Mouse (Mus musculus): ENCODE measurements around the gene Neu1. TPM values are rescaled to one million over a fixed set of nuclear protein-coding genes. Genes with fewer than 3 reads are reported as not detected.
A peak's percentile ranks its signal among the peaks of the same experiment; 100 is the strongest.

Gene Neu1
- polyA plus RNA-seq, 1 experiment, result 13.6 TPM

DNA sequence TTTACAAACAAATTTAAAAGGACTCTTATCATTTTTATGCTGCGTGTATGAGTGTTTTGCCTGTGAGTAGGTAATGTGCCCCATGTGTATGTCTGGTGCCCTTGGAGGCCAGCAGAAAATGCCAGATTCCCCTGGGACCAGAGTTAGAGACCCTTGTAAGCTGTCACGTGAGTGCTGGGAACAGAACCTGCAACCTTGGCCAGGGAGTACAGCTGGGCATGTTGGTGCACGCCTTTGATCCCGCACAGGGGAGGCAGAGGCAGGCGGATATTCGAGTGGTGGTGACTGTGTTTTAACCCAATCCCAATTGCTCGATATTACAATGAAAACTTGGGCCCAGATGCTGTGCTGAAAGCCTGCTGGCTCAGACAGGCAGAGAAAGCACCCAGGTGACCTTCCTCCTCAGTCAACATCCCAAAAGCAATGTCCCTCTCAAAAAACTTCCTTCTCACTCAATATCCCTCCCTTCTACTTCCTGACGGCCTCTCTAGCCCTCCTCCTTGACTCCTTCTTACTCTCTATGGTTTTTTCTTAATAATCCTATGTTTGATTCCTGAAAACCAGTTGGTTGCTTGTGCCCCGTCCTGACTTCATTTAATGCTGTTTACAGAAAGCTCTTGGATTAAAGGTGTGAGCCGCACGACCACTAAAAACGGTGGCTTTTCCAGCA, 40.8 kb upstream of the Neu1 start:
- TF ChIP-seq CTCF (IDR thresholded peaks at IDR 0.05; ENCODE audit: low read depth, low read length) (no peak), POLR2A (IDR thresholded peaks at IDR 0.05; ENCODE audit: insufficient read depth, low read length) (no peak), EP300 (IDR thresholded peaks at IDR 0.05; ENCODE audit: insufficient read depth, low read depth, low read length) (no peak)
- Histone ChIP-seq H3K4me1 (ENCODE audit: control insufficient read depth, insufficient read depth, low read length) (peaks cover 2% of the 10 kb centered on the region), H3K4me3 (ENCODE audit: low read depth, low read length) (peak overlapping the region; percentile 31; the same call in 1 of the 2 replicates), H3K36me3 (ENCODE audit: control insufficient read depth, insufficient read depth, low read length, poor library complexity, severe bottlenecking) (no peaks in the 10 kb centered on the region), H3K9ac (ENCODE audit: low read depth, poor library complexity, severe bottlenecking) (peak overlapping the region; percentile 1), H3K9me3 (replicated peaks; ENCODE audit: control insufficient read depth, insufficient read depth, low read length, poor library complexity, severe bottlenecking) (no peaks in the 10 kb centered on the region), H3K27me3 (ENCODE audit: control insufficient read depth, insufficient read depth, low read length, poor library complexity, severe bottlenecking) (no peaks in the 10 kb centered on the region), H3K27ac (ENCODE audit: insufficient read depth, low read length) (peak overlapping the region; percentile 47)

DNA sequence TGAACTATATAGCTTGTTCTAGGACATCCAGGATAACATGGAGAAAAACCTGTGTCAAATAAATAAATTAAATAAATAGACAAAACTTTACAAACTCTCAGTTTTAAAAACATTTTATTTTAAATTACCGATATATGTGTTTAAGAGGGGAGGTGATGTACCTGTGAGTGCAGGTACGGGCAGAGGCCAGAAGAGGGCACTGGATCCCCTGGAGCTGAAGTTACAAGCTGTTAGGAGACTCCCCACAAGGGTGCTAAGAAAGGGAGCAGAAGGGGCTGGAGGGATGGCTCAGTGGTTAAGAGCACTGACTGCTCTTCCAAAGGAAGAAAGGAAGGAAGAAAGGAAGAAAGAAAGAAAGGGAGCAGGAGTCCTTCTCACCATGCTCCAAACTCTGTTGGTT, 39.7 kb upstream of the Neu1 start:
- H3K9ac ChIP-seq (ENCODE audit: low read depth, poor library complexity, severe bottlenecking), result no peak overlapping the region
- H3K4me3 ChIP-seq (ENCODE audit: low read depth, low read length), result no peak overlapping the region
- H3K27ac ChIP-seq (ENCODE audit: insufficient read depth, low read length), result no peak overlapping the region
- H3K9me3 ChIP-seq (replicated peaks; ENCODE audit: control insufficient read depth, insufficient read depth, low read length, poor library complexity, severe bottlenecking), result no peaks in the 10 kb centered on the region
- H3K4me1 ChIP-seq (ENCODE audit: control insufficient read depth, insufficient read depth, low read length), result peaks cover 2% of the 10 kb centered on the region
- no peaks in the 10 kb centered on the region for H3K27me3 ChIP-seq (ENCODE audit: control insufficient read depth, insufficient read depth, low read length, poor library complexity, severe bottlenecking)
- TF ChIP-seq CTCF (IDR thresholded peaks at IDR 0.05; ENCODE audit: low read depth, low read length), result peak; percentile 69
- TF ChIP-seq EP300 (IDR thresholded peaks at IDR 0.05; ENCODE audit: insufficient read depth, low read depth, low read length), result no peak
- no peaks in the 10 kb centered on the region for H3K36me3 ChIP-seq (ENCODE audit: control insufficient read depth, insufficient read depth, low read length, poor library complexity, severe bottlenecking)

DNA sequence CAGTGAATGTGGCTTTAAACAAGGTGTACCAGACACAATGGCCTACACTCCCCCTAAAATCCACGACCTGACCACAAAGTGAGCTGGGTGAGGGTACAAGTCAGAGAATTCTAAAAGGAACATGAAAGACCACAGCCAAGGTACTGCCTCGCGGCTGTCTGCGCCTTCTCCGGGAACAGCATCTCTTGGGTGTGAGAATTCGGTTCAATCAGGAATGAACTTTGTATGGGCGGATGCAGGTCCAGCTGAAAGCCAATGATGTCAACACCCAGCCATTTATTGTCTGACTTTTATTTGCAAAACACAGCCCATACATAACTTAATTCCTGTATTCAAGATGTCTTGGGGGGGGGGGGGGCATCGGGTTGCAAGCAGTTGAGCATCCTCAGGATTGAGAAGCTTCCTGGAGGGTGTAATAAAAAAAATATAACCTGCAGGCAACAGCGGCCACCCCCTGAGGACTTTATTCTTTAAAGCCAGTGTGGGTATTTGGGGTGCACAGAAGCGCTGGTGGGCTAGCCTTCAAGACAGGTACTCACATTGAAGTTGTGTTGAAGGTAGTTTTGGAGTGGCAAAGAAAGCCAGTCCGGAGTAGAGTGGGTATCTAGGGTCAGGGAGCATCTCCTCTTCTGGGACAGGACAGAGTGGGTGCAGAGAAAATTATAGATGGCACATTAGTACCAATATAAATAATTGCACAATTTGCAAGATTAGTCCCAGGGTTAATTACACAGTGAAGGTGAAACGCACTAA, 37.8 kb upstream of the Neu1 start:
- H3K27me3 ChIP-seq (ENCODE audit: control insufficient read depth, insufficient read depth, low read length, poor library complexity, severe bottlenecking), result no peaks in the 10 kb centered on the region
- no peaks in the 10 kb centered on the region for H3K36me3 ChIP-seq (ENCODE audit: control insufficient read depth, insufficient read depth, low read length, poor library complexity, severe bottlenecking)
- TF ChIP-seq EP300 (IDR thresholded peaks at IDR 0.05; ENCODE audit: insufficient read depth, low read depth, low read length) (peak; percentile 61; the same call in 1 of the 2 replicates), POLR2A (IDR thresholded peaks at IDR 0.05; ENCODE audit: insufficient read depth, low read length) (no peak)
- H3K9me3 ChIP-seq (replicated peaks; ENCODE audit: control insufficient read depth, insufficient read depth, low read length, poor library complexity, severe bottlenecking), result no peaks in the 10 kb centered on the region
- H3K9ac ChIP-seq (ENCODE audit: low read depth, poor library complexity, severe bottlenecking), result peak overlapping the region; percentile 8; the same call in 1 of the 2 replicates
- no peak overlapping the region for H3K4me3 ChIP-seq (ENCODE audit: low read depth, low read length)
- peaks cover 2% of the 10 kb centered on the region for H3K4me1 ChIP-seq (ENCODE audit: control insufficient read depth, insufficient read depth, low read length)
- H3K27ac ChIP-seq (ENCODE audit: insufficient read depth, low read length), result peak overlapping the region; percentile 84

DNA sequence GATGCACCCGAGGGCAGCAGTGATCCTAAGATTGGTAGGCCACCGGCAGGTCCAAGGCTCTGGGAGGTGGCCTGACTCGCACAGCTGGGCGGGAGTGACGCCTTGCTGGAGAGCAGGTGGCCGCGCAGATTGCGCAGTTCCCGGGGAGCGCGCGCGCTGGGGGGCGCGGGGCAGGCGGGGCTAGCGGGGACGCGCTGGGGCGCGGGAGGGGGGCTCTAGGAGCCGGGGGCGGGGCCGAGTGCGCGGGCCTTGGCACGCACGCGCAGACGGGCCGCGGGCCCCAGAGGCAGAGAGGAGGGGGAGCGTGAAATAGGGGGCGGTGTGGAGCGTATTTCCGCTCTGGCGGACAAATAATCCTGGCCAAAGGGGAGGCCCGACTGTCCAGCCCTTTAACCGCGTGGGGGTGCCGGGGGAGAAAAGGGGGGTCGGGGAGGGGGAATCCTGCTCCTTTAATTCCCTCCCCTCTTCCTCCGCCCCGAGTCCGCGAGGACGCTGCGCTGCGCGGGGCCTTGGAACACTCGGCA, 36.9 kb upstream of the Neu1 start:
- peak overlapping the region; percentile 59 for H3K4me3 ChIP-seq (ENCODE audit: low read depth, low read length)

DNA sequence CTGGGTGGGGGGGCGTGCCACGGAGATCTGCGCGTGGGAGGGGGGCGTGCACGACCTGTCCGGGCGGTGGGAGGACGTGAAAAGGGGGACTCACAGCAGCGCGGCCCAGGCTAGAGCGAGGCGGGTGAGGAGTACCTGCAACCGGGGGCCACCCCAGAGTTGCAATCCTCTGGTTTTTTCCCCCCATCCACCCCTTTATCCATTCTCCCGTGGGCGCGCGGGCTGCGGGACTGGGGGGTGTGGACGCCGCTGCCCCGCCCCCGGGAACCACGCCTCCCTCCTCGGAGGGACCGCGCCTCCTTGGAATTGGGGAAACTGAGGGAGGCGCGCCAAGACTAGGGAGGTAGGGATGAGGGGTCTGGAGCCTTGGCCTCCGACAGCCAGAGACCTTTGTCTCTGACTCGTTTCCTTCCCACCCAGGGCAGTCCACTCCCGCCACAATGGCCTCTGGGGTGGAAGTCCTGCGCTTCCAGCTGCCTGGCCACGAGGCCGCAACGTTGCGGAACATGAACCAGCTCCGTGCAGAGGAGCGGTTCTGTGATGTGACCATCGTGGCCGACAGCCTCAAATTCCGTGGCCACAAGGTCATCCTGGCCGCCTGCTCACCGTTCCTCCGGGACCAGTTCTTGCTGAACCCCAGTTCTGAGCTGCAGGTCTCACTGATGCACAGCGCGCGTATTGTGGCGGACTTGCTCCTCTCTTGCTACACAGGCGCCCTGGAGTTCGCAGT, 36.1 kb upstream of the Neu1 start:
- no peak for TF ChIP-seq EP300 (IDR thresholded peaks at IDR 0.05; ENCODE audit: insufficient read depth, low read depth, low read length)
- TF ChIP-seq POLR2A (IDR thresholded peaks at IDR 0.05; ENCODE audit: insufficient read depth, low read length), result no peak
- TF ChIP-seq CTCF (IDR thresholded peaks at IDR 0.05; ENCODE audit: low read depth, low read length), result no peak
- Histone ChIP-seq H3K27ac (ENCODE audit: insufficient read depth, low read length) (no peak overlapping the region), H3K27me3 (ENCODE audit: control insufficient read depth, insufficient read depth, low read length, poor library complexity, severe bottlenecking) (no peaks in the 10 kb centered on the region), H3K4me1 (ENCODE audit: control insufficient read depth, insufficient read depth, low read length) (peaks cover 2% of the 10 kb centered on the region), H3K9ac (ENCODE audit: low read depth, poor library complexity, severe bottlenecking) (peak overlapping the region; percentile 96), H3K36me3 (ENCODE audit: control insufficient read depth, insufficient read depth, low read length, poor library complexity, severe bottlenecking) (no peaks in the 10 kb centered on the region), H3K9me3 (replicated peaks; ENCODE audit: control insufficient read depth, insufficient read depth, low read length, poor library complexity, severe bottlenecking) (no peaks in the 10 kb centered on the region), H3K4me3 (ENCODE audit: low read depth, low read length) (peak overlapping the region; percentile 59)

More for the DNA sequence above, 36.9 kb upstream of the Neu1 start:
- Histone ChIP-seq H3K27ac (ENCODE audit: insufficient read depth, low read length) (peak overlapping the region; percentile 84), H3K9me3 (replicated peaks; ENCODE audit: control insufficient read depth, insufficient read depth, low read length, poor library complexity, severe bottlenecking) (no peaks in the 10 kb centered on the region), H3K4me1 (ENCODE audit: control insufficient read depth, insufficient read depth, low read length) (peaks cover 2% of the 10 kb centered on the region), H3K36me3 (ENCODE audit: control insufficient read depth, insufficient read depth, low read length, poor library complexity, severe bottlenecking) (no peaks in the 10 kb centered on the region), H3K27me3 (ENCODE audit: control insufficient read depth, insufficient read depth, low read length, poor library complexity, severe bottlenecking) (no peaks in the 10 kb centered on the region), H3K9ac (ENCODE audit: low read depth, poor library complexity, severe bottlenecking) (peak overlapping the region; percentile 96)
- TF ChIP-seq POLR2A (IDR thresholded peaks at IDR 0.05; ENCODE audit: insufficient read depth, low read length), result peak; percentile 66
- TF ChIP-seq EP300 (IDR thresholded peaks at IDR 0.05; ENCODE audit: insufficient read depth, low read depth, low read length), result peak; percentile 56; the same call in 1 of the 2 replicates
- TF ChIP-seq CTCF (IDR thresholded peaks at IDR 0.05; ENCODE audit: low read depth, low read length), result no peak

Measured in ES-Bruce4 (cell line).